Mouse (Mus musculus) granulocyte monocyte progenitor cell, adult 5-6 weeks (primary cell): ENCODE results near the gene Trpm8. TPM values are rescaled to one million over a fixed set of nuclear protein-coding genes. Genes with fewer than 3 reads are reported as not detected.

Experiments used
- ATAC-seq: replicated peaks from 2 replicates; pipeline ENCODE4 v1.8.0; 2016; ENCODE audit warnings: mild to moderate bottlenecking, moderate TSS enrichment, inconsistent platforms; ENCODE audit not compliant: poor library complexity, severe bottlenecking
- total RNA-seq, 2 experiments: library from RNA; stranded (forward) in 1 of 2; stranded (reverse) in 1 of 2; fragments of 200-712, 200-1000 nt in 1 of 2; fragments of >200 nt in 1 of 2; fragmentation: Nextera tagmentation in 1 of 2; gene quantifications; 2 replicates each; pipeline ENCODE4 v1.2.3; 2014 to 2017

Gene Trpm8
- total RNA-seq, 2 experiments from 2014 or later = not detected

DNA sequence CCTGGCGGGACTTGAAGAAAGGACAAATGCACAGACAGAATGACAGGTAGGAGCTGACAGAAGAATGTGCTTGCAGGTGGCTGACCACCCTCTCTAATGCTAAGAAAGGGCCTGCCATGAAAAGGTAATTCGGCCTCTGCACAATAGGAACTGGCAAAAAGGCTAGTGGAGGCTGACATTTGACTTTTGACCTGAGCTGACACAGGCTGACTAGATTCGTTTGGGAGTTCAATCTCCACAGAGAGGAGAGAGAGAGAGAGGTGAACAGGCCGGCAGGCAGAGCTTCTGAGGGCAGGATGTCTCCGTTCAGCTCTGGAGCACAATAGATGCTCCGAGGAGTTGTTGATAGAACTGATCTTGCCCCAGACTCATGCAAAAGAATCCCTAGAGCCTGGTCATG lies 31.1 kb upstream of the Trpm8 start:
- ATAC-seq = no peak

GRCm38 (mm10) chr1:88247660-88248059 lies 29.8 kb upstream of the Trpm8 start:
- ATAC-seq = no peak

- peak; percentile 21 for ATAC-seq
Observed at GRCm38 (mm10) chr1:88248658-88249057, 28.8 kb upstream of the Trpm8 start.

DNA sequence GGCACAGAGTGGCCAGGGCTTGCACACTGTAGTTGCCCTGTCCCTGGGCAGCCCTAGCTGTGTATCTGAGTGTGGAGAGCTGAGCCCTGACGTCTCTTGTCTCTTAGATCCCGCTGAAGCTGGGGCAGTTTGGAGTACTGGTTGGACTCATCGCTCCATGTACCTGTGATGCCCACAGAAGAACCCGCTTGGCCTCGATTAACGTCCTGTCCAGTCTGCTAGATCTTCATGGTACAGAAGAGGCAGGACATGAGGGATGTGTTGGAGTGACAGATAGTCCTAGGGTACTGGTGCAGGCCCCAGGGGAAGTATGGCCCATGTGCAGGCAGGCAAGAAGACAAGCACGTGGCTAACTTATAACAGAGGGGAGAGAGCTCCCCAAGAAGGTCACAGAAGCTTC lies 27.9 kb upstream of the Trpm8 start:
- no peak for ATAC-seq

GRCm38 (mm10) chr1:88250023-88250422 lies 27.4 kb upstream of the Trpm8 start:
- no peak for ATAC-seq

GRCm38 (mm10) chr1:88253106-88253505 lies 24.4 kb upstream of the Trpm8 start:
- ATAC-seq = peak; percentile 11

GRCm38 (mm10) chr1:88253540-88253939 lies 23.9 kb upstream of the Trpm8 start:
- no peak for ATAC-seq

- ATAC-seq = no peak
Observed at GRCm38 (mm10) chr1:88254793-88255465, 22.5 kb upstream of the Trpm8 start.

- ATAC-seq = no peak
Observed at GRCm38 (mm10) chr1:88255466-88255857, 22.0 kb upstream of the Trpm8 start.

DNA sequence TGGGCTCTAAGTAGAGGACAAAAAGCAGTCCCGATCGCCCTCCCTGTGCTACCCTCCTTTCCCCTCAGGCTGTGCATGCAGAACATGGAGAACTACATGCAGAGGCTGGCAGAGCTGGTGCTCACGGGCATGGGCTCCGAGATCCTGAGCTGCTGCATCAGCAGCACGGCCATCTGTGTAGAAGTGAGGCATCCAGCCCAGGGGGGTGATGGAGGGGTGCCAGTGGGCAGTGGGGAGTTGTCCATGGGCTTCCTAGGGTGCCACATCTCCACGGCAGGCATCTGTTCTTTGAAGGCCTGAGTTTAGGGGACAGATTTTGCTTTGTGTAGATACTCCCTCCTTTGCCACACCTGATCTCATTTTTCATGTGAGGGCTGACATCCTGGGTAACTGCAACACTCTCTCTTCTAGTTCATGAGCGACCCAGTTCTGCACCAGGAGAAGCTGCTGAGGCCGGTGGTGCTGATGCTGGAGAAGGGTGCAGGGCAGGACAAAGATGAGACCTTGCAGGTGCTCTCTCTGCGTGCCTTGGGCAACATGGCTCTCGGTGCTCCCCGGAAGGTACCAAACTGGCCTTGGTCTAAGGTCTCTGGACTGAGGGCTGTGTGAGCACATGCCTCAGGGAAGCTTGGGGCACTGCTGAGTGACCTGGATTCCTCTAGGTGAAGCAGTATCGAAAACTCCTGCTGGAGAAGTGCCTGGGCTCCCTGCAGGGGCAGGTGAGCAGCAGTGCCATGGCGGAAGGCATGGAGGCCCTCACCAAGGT lies 21.3 kb upstream of the Trpm8 start:
- no peak for ATAC-seq

- no peak for ATAC-seq
Observed at GRCm38 (mm10) chr1:88256886-88257663, 20.4 kb upstream of the Trpm8 start.

DNA sequence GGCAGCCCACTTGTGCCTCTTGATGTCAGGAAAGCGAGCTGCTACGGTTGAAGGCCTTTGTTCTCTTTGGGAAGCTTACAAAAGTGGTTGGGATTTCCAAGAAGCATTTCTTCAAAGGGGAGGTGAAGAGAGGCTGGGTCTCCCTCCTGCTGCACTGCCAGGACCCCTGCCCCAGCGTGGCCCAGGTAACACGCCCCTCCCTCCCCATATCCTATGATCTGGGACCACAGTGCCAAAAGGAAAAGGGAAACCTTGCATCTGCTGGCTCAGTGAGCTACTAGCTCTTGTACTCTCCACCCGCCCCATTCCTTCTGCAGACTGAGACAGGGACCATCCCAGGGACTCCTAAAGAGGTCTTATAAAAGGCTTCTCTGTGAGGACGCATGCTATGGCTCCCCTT lies 19.8 kb upstream of the Trpm8 start:
- ATAC-seq = no peak

GRCm38 (mm10) chr1:88258361-88258760 lies 19.1 kb upstream of the Trpm8 start:
- no peak for ATAC-seq

DNA sequence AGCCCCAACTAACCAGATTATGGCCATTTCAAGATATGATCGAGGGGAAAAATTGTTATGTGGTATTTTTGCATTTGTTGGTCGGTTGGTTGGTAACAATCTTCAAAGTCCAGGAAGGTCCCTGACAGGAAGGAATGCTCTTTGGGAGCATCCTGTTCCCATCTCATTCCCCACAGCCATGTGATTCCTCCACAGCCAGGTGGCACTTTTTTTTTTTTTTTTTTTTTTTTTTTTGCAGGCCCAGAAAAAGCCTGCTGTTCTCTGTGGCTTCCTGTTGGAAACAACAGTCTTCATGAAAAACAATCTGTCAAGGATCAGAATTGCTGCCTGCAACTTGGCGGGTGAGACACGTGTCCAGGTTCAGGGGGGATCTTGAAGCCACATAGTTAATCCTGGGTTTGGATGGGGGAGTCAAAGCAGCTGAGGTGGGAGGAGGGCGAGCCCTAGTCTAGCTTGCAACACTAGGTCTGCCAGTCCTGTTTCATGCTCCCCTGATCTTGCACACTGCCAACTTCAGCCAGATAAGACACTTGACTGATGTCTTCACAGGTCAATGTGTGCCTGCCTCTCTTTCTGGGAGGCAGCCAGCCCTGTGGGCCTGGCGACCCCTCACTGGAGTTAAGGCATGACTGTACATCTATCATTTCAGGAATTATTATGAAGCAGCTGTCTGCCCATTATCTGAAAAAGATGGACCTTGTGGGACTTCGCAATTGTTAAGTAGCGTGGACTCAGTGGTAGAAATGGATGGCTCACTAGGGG lies 18.4 kb upstream of the Trpm8 start:
- ATAC-seq = peak; percentile 6; the same call in 1 of the 2 replicates

- no peak for ATAC-seq
Observed at GRCm38 (mm10) chr1:88259643-88260024, 17.8 kb upstream of the Trpm8 start.

DNA sequence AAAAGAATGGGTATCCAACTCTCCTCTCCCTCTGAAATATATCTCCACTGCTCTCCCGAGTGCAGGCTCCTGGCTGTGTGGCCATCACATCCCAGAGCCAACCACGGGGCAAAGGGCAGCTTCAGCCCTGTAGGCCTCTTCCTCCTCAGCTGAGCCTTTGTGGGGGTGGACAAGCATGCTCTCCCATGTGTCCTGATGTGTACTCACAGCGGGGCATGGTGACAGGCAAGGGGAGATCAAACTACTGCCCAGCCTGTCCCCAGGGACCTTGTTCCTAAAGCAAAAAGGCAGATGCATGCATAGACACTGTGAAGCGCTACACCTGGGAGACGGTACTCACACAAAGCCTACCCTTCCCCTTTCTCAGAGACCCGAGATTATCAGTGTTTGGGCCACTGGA lies 17.3 kb upstream of the Trpm8 start:
- ATAC-seq = peak; percentile 1

- ATAC-seq = peak; percentile 34
Observed at GRCm38 (mm10) chr1:88260604-88261377, 16.7 kb upstream of the Trpm8 start.

DNA sequence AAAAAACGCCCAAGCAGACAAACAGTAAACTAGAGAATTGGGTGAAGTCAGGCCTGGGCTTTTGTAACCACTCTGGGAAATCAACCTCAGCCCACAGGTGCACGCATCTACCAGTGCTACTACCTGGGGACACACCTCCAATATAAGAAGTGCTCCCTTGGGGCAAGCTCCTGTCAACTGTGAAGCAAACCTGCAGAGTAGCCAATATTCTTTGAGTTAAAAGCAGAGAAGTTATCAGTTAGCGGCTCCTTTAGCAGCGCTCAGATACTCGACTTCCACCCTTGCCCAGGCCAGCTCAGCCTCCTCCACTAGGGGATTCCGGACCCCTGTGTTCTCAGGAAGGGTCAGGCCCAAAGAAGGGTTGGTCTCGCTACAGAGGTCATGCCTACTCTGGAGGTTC lies 15.8 kb upstream of the Trpm8 start:
- no peak for ATAC-seq

GRCm38 (mm10) chr1:88262255-88262654 lies 15.2 kb upstream of the Trpm8 start:
- no peak for ATAC-seq

- ATAC-seq = no peak
Observed at GRCm38 (mm10) chr1:88262961-88263360, 14.5 kb upstream of the Trpm8 start.
